Mouse (Mus musculus) liver, embryonic 14.5 days (tissue): Measurements from ENCODE around the gene Fcf1. TPM values are rescaled to one million over a fixed set of nuclear protein-coding genes. Genes with fewer than 3 reads are reported as not detected.

ENCODE experiments used
- ATAC-seq: fragments of 200-750 bp; cut with Nextera tagmentation; 2 replicates; pipeline ENCODE4 v1.8.0; 2017; ENCODE audit warnings: moderate number of reproducible peaks, mild to moderate bottlenecking, moderate library complexity; ENCODE audit not compliant: insufficient read depth
- DNase-seq, 3 experiments: peaks; one replicate each; pipeline ENCODE4 v3.0.0-alpha.2; 2012 to 2013; ENCODE audit warnings: low read depth in 3 of 3, low spot score in 3 of 3
- H3K27ac ChIP-seq: fragments of 300-500 bp; sonication (generic); 2 replicates; pipeline ENCODE4 v1.5.1; 2014; ENCODE audit warnings: moderate library complexity, mild to moderate bottlenecking, control low read depth, inconsistent platforms
- H3K27me3 ChIP-seq: fragments of 300-500 bp; sonication (generic); 2 replicates; pipeline ENCODE4 v1.6.1; 2014; ENCODE audit warnings: mild to moderate bottlenecking, low read length, moderate library complexity; ENCODE audit not compliant: control insufficient read depth, insufficient read depth
- H3K36me3 ChIP-seq: fragments of 300-500 bp; sonication (generic); replicated peaks from 2 replicates; pipeline ENCODE4 v1.6.1; 2014; ENCODE audit warnings: low read depth; ENCODE audit not compliant: control insufficient read depth, insufficient read depth
- H3K4me1 ChIP-seq, 2 experiments: fragments of 200-500 bp in 1 of 2; fragments of 300-500 bp in 1 of 2; sonication (generic) in 1 of 2; replicated peaks; 2 replicates each; pipeline ENCODE4 v1.6.1; 2012 to 2014; ENCODE audit warnings: antibody characterized with exemption in 1 of 2, inconsistent platforms in 1 of 2, low read length in 1 of 2; ENCODE audit not compliant: control insufficient read depth in 2 of 2, insufficient read depth in 2 of 2
- H3K4me2 ChIP-seq: fragments of 300-500 bp; sonication (generic); 2 replicates; pipeline ENCODE4 v1.6.1; 2014; ENCODE audit warnings: low read depth, mild to moderate bottlenecking, control low read depth, moderate library complexity
- H3K4me3 ChIP-seq, 2 experiments: fragments of 200-500 bp in 1 of 2; fragments of 300-500 bp in 1 of 2; sonication (generic) in 1 of 2; 2 replicates each; pipeline ENCODE4 v1.5.1; 2012 to 2014; ENCODE audit warnings: low read depth in 2 of 2, low read length in 2 of 2, mild to moderate bottlenecking in 2 of 2, control low read depth in 1 of 2, inconsistent platforms in 1 of 2, moderate library complexity in 1 of 2; ENCODE audit not compliant: insufficient read depth in 1 of 2
- H3K9ac ChIP-seq: fragments of 300-500 bp; sonication (generic); replicated peaks from 2 replicates; pipeline ENCODE4 v1.6.1; 2014; ENCODE audit warnings: mild to moderate bottlenecking, control low read depth, moderate library complexity
- H3K9me3 ChIP-seq: fragments of 300-500 bp; sonication (generic); 2 replicates; pipeline ENCODE4 v1.6.1; 2016; ENCODE audit warnings: low read length, mixed read lengths; ENCODE audit not compliant: control insufficient read depth
- CTCF ChIP-seq: IDR thresholded peaks from 2 replicates; pipeline ENCODE4 v1.5.1; 2016; ENCODE audit warnings: antibody characterized with exemption, low read depth, control low read depth
- EP300 ChIP-seq: IDR thresholded peaks from 2 replicates; pipeline ENCODE4 v1.6.1; 2016; ENCODE audit warnings: antibody characterized with exemption, low read depth
- WGBS: fragments of 180-500 bp; shearing (Covaris S2); extraction: QIAGEN DNeasy Blood & Tissue Kit; methylation state at CpG from one replicate; pipeline ENCODE4 v1.1.7; 2014; ENCODE audit not compliant: insufficient replicate concordance; 5-methylcytosine and 5-hydroxymethylcytosine counted together
- polyA plus RNA-seq, 2 experiments: library from polyadenylated mRNA; depleted of rRNA in 1 of 2; stranded (reverse) in 1 of 2; unstranded in 1 of 2; fragments of >200 nt; fragmentation: Nextera tagmentation in 1 of 2; extraction: Ambion mirVana in 1 of 2; gene quantifications; 2 replicates each; pipeline versions ENCODE4 v1.2.1 to v1.2.3; 2012 to 2014

Gene Fcf1
- polyA plus RNA-seq, 2 experiments = 86.1 to 102 TPM

- Histone ChIP-seq H3K9me3 (no peaks in the 10 kb centered on the region), H3K36me3 (peaks cover 69% of the 10 kb centered on the region), H3K9ac (no peak overlapping the region), H3K27me3 (no peaks in the 10 kb centered on the region), H3K4me3 (no peak overlapping the region), H3K4me1 (no peaks in the 10 kb centered on the region), H3K27ac (no peak overlapping the region), H3K4me2 (no peak overlapping the region)
- TF ChIP-seq CTCF = no peak
- no peak for TF ChIP-seq EP300
- 86% methylated on average over 5 of the region's 5 CpGs for WGBS
- DNase-seq (no peak), ATAC-seq (no peak)
These were observed 35.4 kb upstream of the Fcf1 start for GRCm38 (mm10) chr12:84935343-84935742.

GRCm38 (mm10) chr12:84939117-84939516 is 31.6 kb upstream of the Fcf1 start:
- 92% methylated on average over 7 of the region's 7 CpGs for whole genome bisulfite sequencing

GRCm38 (mm10) chr12:84940343-84940742 is 30.4 kb upstream of the Fcf1 start:
- no peaks in the 10 kb centered on the region for H3K9me3 ChIP-seq
- H3K4me2 ChIP-seq = no peak overlapping the region
- H3K4me1 ChIP-seq = peaks cover 2 to 20% of the 10 kb centered on the region in 2 experiments; a peak in 2 of 4 replicates
- no peaks in the 10 kb centered on the region for H3K27me3 ChIP-seq
- no peak overlapping the region for H3K27ac ChIP-seq
- TF ChIP-seq CTCF (no peak), EP300 (no peak)
- DNase-seq (no peak), ATAC-seq (no peak)
- H3K36me3 ChIP-seq = peaks cover 57% of the 10 kb centered on the region
- H3K4me3 ChIP-seq = no peak overlapping the region
- H3K9ac ChIP-seq = no peak overlapping the region
- 85% methylated on average over 7 of the region's 7 CpGs for whole genome bisulfite sequencing

More at GRCm38 (mm10) chr12:84939117-84939516, 31.6 kb upstream of the Fcf1 start:
- TF ChIP-seq EP300 (no peak), CTCF (no peak)
- no peak overlapping the region for H3K9ac ChIP-seq
- H3K36me3 ChIP-seq = peaks cover 69% of the 10 kb centered on the region
- peaks cover 0 to 9% of the 10 kb centered on the region in 2 experiments; a peak in 2 of 4 replicates for H3K4me1 ChIP-seq
- H3K4me3 ChIP-seq = no peak overlapping the region
- ATAC-seq = no peak
- no peaks in the 10 kb centered on the region for H3K9me3 ChIP-seq
- H3K27ac ChIP-seq = no peak overlapping the region
- no peak for DNase-seq
- no peaks in the 10 kb centered on the region for H3K27me3 ChIP-seq
- H3K4me2 ChIP-seq = no peak overlapping the region

- no peak for DNase-seq
- Histone ChIP-seq H3K4me2 (no peak overlapping the region), H3K27ac (no peak overlapping the region), H3K4me3 (no peak overlapping the region), H3K36me3 (peaks cover 54% of the 10 kb centered on the region), H3K9ac (no peak overlapping the region), H3K9me3 (no peaks in the 10 kb centered on the region), H3K27me3 (no peaks in the 10 kb centered on the region), H3K4me1 (peaks cover 3 to 21% of the 10 kb centered on the region in 2 experiments; a peak in 2 of 4 replicates)
- TF ChIP-seq CTCF = no peak
- no peak for TF ChIP-seq EP300
- no peak for ATAC-seq
- WGBS = 80% methylated on average over 13 of the region's 13 CpGs
These were observed 29.0 kb upstream of the Fcf1 start for GRCm38 (mm10) chr12:84941717-84942116.

DNA sequence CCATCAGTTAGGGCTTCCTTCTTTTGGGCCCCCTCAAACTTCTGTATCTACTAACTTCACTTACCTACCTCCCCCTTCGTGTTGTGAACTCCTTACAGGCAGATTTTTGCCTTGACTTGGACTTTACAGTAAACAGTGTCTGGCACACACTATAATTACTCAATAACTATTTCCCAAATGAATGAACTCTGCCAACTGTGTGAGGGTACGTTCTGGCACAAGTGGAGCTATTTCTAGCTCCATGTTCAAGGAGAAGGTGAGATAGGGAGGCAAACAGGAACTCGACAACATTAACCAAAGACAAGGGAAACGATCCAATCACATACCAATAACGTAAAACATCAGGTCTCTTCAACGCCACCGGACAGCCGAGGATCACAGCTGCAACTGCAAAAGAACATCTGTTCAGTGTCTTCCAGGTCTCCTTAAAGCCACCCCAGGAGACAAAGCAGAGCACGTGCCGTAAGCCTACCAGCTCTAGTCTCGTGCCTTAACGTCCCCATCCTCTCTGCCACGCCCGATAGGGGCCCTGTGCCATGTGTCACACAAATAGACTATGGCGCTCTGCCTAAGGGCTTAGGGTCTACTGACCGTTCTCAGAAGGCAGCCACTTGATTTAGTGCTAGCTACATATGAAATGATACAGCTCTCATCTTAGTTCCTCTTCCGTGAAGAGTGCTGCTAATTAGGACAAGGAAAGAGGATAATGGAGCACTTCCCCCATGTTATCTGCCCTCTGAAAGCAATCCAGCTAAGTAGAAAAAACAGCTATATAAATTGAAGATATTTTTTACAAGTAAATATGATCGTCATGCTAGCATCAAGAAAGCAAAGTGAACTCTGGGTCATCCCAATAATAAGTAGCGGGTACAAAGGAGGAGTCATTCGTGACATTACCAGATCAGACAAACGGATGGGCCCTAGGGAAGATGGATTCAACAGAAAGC is 27.4 kb upstream of the Fcf1 start:
- H3K36me3 ChIP-seq = peaks cover 58% of the 10 kb centered on the region
- DNase-seq = no peak

More for the DNA sequence above, 27.4 kb upstream of the Fcf1 start:
- Histone ChIP-seq H3K9ac (no peak overlapping the region), H3K4me3 (no peak overlapping the region), H3K4me1 (peaks cover 3 to 21% of the 10 kb centered on the region in 2 experiments; a peak in 2 of 4 replicates), H3K27me3 (no peaks in the 10 kb centered on the region), H3K9me3 (no peaks in the 10 kb centered on the region), H3K27ac (no peak overlapping the region), H3K4me2 (no peak overlapping the region)
- TF ChIP-seq EP300 (no peak), CTCF (no peak)
- whole genome bisulfite sequencing = 68% methylated on average over 21 of the region's 21 CpGs
- no peak for ATAC-seq
